In the genomic region with DNA sequence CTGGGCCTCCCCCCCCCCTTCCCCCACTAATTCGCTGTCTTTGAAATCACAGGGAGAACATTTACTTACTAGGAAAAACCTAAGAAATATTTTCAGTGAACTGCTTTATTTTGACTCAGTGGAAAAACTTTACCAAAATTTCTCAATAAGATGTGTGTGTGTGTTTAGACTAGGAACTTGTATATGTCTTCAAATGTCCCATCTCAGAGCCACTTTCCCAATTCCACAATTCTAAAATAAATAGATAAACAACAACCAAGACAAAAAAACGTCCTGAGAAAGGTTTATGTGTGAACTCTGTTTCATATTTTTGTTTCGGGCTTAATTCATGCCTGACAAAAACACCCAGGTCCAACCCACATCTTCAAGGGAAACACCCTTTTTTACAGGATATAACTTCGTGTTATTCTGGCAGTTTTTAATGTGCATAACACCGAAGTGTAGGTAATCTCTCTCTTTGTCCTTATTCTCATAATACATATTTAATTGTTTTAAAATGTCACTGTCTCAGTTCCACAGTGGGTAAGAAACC, we compare ENCODE assay signal across 25 mouse cellular contexts. TPM values are rescaled to one million over a fixed set of nuclear protein-coding genes. Genes with fewer than 3 reads are reported as not detected.
DNase-seq lines count a peak whose midpoint lies in the region; ATAC-seq and TF ChIP-seq lines count a peak whose summit lies in the region.
"Had no signal": no experiment of that assay in that cellular context is flagged by ENCODE, and none has a peak within 500 bp of the region (broad histone marks: within the 10 kb centered on the region; RNA-seq: fewer than 3 reads in every experiment).

No protein-coding gene starts in this region.

- H3K4me1 ChIP-seq in liver, embryonic 15.5 days (replicated peaks): 0 out of 2 replicates have a peak, but pooled peaks cover 5% of the 10 kb centered on the region
- H3K4me1 ChIP-seq in liver, embryonic 11.5 days (replicated peaks; ENCODE audit: control insufficient read depth, insufficient read depth, low read length): no peaks in the 10 kb centered on the region
- peaks cover 9% of the 10 kb centered on the region for H3K4me1 ChIP-seq in bone marrow macrophage, adult 2 months (ENCODE audit: control insufficient read depth, insufficient read depth, low read length)
- 0 out of 2 replicates have a peak, but pooled peaks cover 2% of the 10 kb centered on the region for H3K4me1 ChIP-seq in liver, postnatal 0 days (ENCODE audit: insufficient read depth)
- no peaks in the 10 kb centered on the region for H3K4me1 ChIP-seq in lung, postnatal 0 days (ENCODE audit: insufficient read depth, low read depth, low read length)
- H3K4me1 ChIP-seq: heart, embryonic 12.5 days; hindbrain, embryonic 12.5 days; limb, embryonic 15.5 days; lung, embryonic 15.5 days; midbrain, embryonic 12.5 days; stomach, embryonic 15.5 days had no signal

- no peak for TF ChIP-seq POLR2A in bone marrow macrophage, adult 2 months (IDR thresholded peaks at IDR 0.05; ENCODE audit: borderline replicate concordance, low read depth, low read length)

- no peak for ATAC-seq in liver, embryonic 15.5 days (ENCODE audit: insufficient read depth)
- ATAC-seq in liver, embryonic 11.5 days (replicated peaks; ENCODE audit: low FRiP score): no peak
- ATAC-seq in CD4-positive, CD25-positive, alpha-beta regulatory T cell, adult 4 months: peak; percentile 44
- ATAC-seq in liver, postnatal 0 days: no peak
- ATAC-seq in lung, postnatal 0 days: no peak
- ATAC-seq: forebrain, embryonic 14.5 days had no signal

- H3K9ac ChIP-seq in liver, embryonic 15.5 days: no peak overlapping the region
- no peak overlapping the region for H3K9ac ChIP-seq in liver, embryonic 11.5 days (ENCODE audit: low read depth, low read length)
- H3K9ac ChIP-seq in liver, postnatal 0 days (replicated peaks): peak overlapping the region; percentile 61; the same call in 1 of the 2 replicates
- no peak overlapping the region for H3K9ac ChIP-seq in lung, postnatal 0 days (replicated peaks; ENCODE audit: low read depth)
- H3K9ac ChIP-seq: heart, embryonic 12.5 days; hindbrain, embryonic 12.5 days; limb, embryonic 15.5 days; lung, embryonic 15.5 days; midbrain, embryonic 12.5 days; stomach, embryonic 15.5 days had no signal

- no peak for TF ChIP-seq EP300 in liver, postnatal 0 days (IDR thresholded peaks at IDR 0.05; ENCODE audit: low read depth)
- no peak for TF ChIP-seq EP300 in lung, postnatal 0 days (IDR thresholded peaks at IDR 0.05)

- no peaks in the 10 kb centered on the region for H3K36me3 ChIP-seq in liver, embryonic 15.5 days (replicated peaks)
- no peaks in the 10 kb centered on the region for H3K36me3 ChIP-seq in liver, embryonic 11.5 days (ENCODE audit: control insufficient read depth, insufficient read depth, low read length)
- H3K36me3 ChIP-seq in liver, postnatal 0 days (replicated peaks; ENCODE audit: insufficient read depth, low read length): no peaks in the 10 kb centered on the region
- H3K36me3 ChIP-seq in lung, postnatal 0 days (ENCODE audit: insufficient read depth, low read length): no peaks in the 10 kb centered on the region
- H3K36me3 ChIP-seq: heart, embryonic 12.5 days; hindbrain, embryonic 12.5 days; limb, embryonic 15.5 days; lung, embryonic 15.5 days; midbrain, embryonic 12.5 days; stomach, embryonic 15.5 days had no signal

- TF ChIP-seq CTCF in bone marrow macrophage, adult 2 months (IDR thresholded peaks at IDR 0.05; ENCODE audit: low read depth, low read length): no peak
- no peak for TF ChIP-seq CTCF in liver, postnatal 0 days (IDR thresholded peaks at IDR 0.05; ENCODE audit: low read depth)
- TF ChIP-seq CTCF in lung, postnatal 0 days (IDR thresholded peaks at IDR 0.05): no peak

- no peak overlapping the region for H3K27ac ChIP-seq in liver, embryonic 15.5 days (replicated peaks)
- H3K27ac ChIP-seq in liver, embryonic 11.5 days (ENCODE audit: low read depth, low read length): no peak overlapping the region
- H3K27ac ChIP-seq in bone marrow macrophage, adult 2 months (ENCODE audit: insufficient read depth, low read depth, low read length): peak overlapping the region; percentile 48; the same call in 1 of the 2 replicates
- H3K27ac ChIP-seq in liver, postnatal 0 days (ENCODE audit: low read depth): peak overlapping the region; percentile 71; the same call in 1 of the 2 replicates
- H3K27ac ChIP-seq in lung, postnatal 0 days (ENCODE audit: low read length): no peak overlapping the region
- H3K27ac ChIP-seq: hindbrain, embryonic 12.5 days; left cerebral cortex, adult 2 months; limb, embryonic 15.5 days; lung, embryonic 15.5 days; midbrain, embryonic 12.5 days; stomach, embryonic 15.5 days had no signal

- no peak overlapping the region for H3K4me3 ChIP-seq in liver, embryonic 15.5 days (replicated peaks)
- H3K4me3 ChIP-seq in liver, embryonic 11.5 days (ENCODE audit: low read depth, low read length): no peak overlapping the region
- peak overlapping the region; percentile 75 for H3K4me3 ChIP-seq in bone marrow macrophage, adult 2 months (ENCODE audit: insufficient read depth, low read length)
- peak overlapping the region; percentile 43; the same call in 1 of the 2 replicates for H3K4me3 ChIP-seq in liver, postnatal 0 days (ENCODE audit: low read depth, low read length)
- no peak overlapping the region for H3K4me3 ChIP-seq in lung, postnatal 0 days (ENCODE audit: low read depth, low read length)
- H3K4me3 ChIP-seq: heart, embryonic 12.5 days; hindbrain, embryonic 12.5 days; left cerebral cortex, adult 2 months; limb, embryonic 15.5 days; lung, embryonic 15.5 days; midbrain, embryonic 12.5 days; stomach, embryonic 15.5 days had no signal

- no peaks in the 10 kb centered on the region for H3K27me3 ChIP-seq in liver, embryonic 15.5 days
- no peaks in the 10 kb centered on the region for H3K27me3 ChIP-seq in liver, embryonic 11.5 days (replicated peaks; ENCODE audit: control insufficient read depth, insufficient read depth, low read length)
- no peaks in the 10 kb centered on the region for H3K27me3 ChIP-seq in liver, postnatal 0 days (ENCODE audit: insufficient read depth, low read length)
- no peaks in the 10 kb centered on the region for H3K27me3 ChIP-seq in lung, postnatal 0 days (replicated peaks; ENCODE audit: insufficient read depth, low read length)
- H3K27me3 ChIP-seq: heart, embryonic 12.5 days; hindbrain, embryonic 12.5 days; limb, embryonic 15.5 days; lung, embryonic 15.5 days; midbrain, embryonic 12.5 days; stomach, embryonic 15.5 days had no signal

- 63% methylated on average over 5 of the region's 5 CpGs for WGBS in liver, embryonic 15.5 days (ENCODE audit: insufficient replicate concordance)
- 70% methylated on average over 5 of the region's 5 CpGs for WGBS in liver, embryonic 11.5 days
- WGBS in liver, postnatal 0 days (ENCODE audit: insufficient replicate concordance): 64% methylated on average over 5 of the region's 5 CpGs
- WGBS in lung, postnatal 0 days: 67% methylated on average over 5 of the region's 5 CpGs

- no peaks in the 10 kb centered on the region for H3K9me3 ChIP-seq in liver, embryonic 15.5 days (replicated peaks)
- H3K9me3 ChIP-seq in liver, embryonic 11.5 days (ENCODE audit: control insufficient read depth, low read length): no peaks in the 10 kb centered on the region
- H3K9me3 ChIP-seq in liver, postnatal 0 days (ENCODE audit: low read length): no peaks in the 10 kb centered on the region
- H3K9me3 ChIP-seq in lung, postnatal 0 days (ENCODE audit: low read length): no peaks in the 10 kb centered on the region
- H3K9me3 ChIP-seq: heart, embryonic 12.5 days; hindbrain, embryonic 12.5 days; limb, embryonic 15.5 days; lung, embryonic 15.5 days; midbrain, embryonic 12.5 days; stomach, embryonic 15.5 days had no signal

- 0 out of 2 replicates have a peak overlapping the region, but pooled peaks have one; percentile 32 for H3K4me2 ChIP-seq in liver, embryonic 15.5 days
- H3K4me2 ChIP-seq in liver, embryonic 11.5 days: no peak overlapping the region
- H3K4me2 ChIP-seq in liver, postnatal 0 days (ENCODE audit: low read depth, low read length): peak overlapping the region; percentile 70; the same call in 1 of the 2 replicates
- no peak overlapping the region for H3K4me2 ChIP-seq in lung, postnatal 0 days (replicated peaks; ENCODE audit: low read depth, low read length)
- H3K4me2 ChIP-seq: heart, embryonic 12.5 days; hindbrain, embryonic 12.5 days; limb, embryonic 15.5 days; lung, embryonic 15.5 days; midbrain, embryonic 12.5 days; stomach, embryonic 15.5 days had no signal

- DNase-seq in liver, embryonic 11.5 days (ENCODE audit: low spot score): no peak
- no peak for DNase-seq in liver, postnatal 0 days
- no peak for DNase-seq in lung, postnatal 0 days (ENCODE audit: low spot score)
- DNase-seq in urinary bladder, postnatal 10 days (ENCODE audit: low spot score): no peak
- no peak for DNase-seq in gastrocnemius, adult 8-10 months (ENCODE audit: low spot score in 2 of 2)
- DNase-seq: adrenal gland, postnatal 36 days; cerebellum, adult 11-12 months; cerebellum, postnatal 10 days; gastrocnemius, postnatal 14 days; heart, postnatal 14 days; kidney, adult 18-20 months; left cerebral cortex, postnatal 4 days; retina, postnatal 1 day; right cerebral cortex, postnatal 25 days had no signal

RNA-seq across cellular contexts. Expression of gene Ezh2, which starts 40.9 kb away (rescaled TPM):
- polyA plus RNA-seq in liver, embryonic 15.5 days (2015; fragmentation: Nextera tagmentation; extraction: Ambion mirVana): 43.3 and 48.9 TPM in 2 replicates
- polyA plus RNA-seq in liver, embryonic 11.5 days (2014; fragmentation: Nextera tagmentation; extraction: Ambion mirVana): 81.6 and 82.3 TPM in 2 replicates
- polyA plus RNA-seq in CD4-positive, CD25-positive, alpha-beta regulatory T cell, adult 4 months (2017; shearing (Covaris generic)): 10 to 100 TPM; 36.2 to 43.3 TPM
- 41.5 and 61.9 TPM in 2 replicates for polyA plus RNA-seq in bone marrow macrophage, adult 2 months (2012; ENCODE audit: insufficient read depth, insufficient read length, missing spikeins)
- 36.5 and 37.2 TPM in 2 replicates for polyA plus RNA-seq in liver, postnatal 0 days (2015; fragmentation: Nextera tagmentation; extraction: Ambion mirVana)
- polyA plus RNA-seq in lung, postnatal 0 days (2015; fragmentation: Nextera tagmentation; extraction: Ambion mirVana): 22.5 and 25.3 TPM in 2 replicates
- 1 to 10 TPM; 6.3 to 7.3 (median 6.6) TPM for total RNA-seq in gastrocnemius, adult 8-10 months (2022)

Comparison
In these comparisons a context has a peak if more than half of its experiments do, and no peak if none do; other contexts are left out.
1. H3K27ac ChIP-seq: peak in bone marrow macrophage, adult 2 months (single experiment) and liver, postnatal 0 days (single experiment); none in liver, embryonic 15.5 days (single experiment), liver, embryonic 11.5 days (single experiment) and lung, postnatal 0 days (single experiment).
2. H3K4me2 ChIP-seq: peak in liver, embryonic 15.5 days (single experiment) and liver, postnatal 0 days (single experiment); none in liver, embryonic 11.5 days (single experiment) and lung, postnatal 0 days (single experiment).
3. H3K4me3 ChIP-seq: peak in bone marrow macrophage, adult 2 months (single experiment) and liver, postnatal 0 days (single experiment); none in liver, embryonic 15.5 days (single experiment), liver, embryonic 11.5 days (single experiment) and lung, postnatal 0 days (single experiment).